Mouse (Mus musculus): ENCODE results near the gene Cd209b.

DNA sequence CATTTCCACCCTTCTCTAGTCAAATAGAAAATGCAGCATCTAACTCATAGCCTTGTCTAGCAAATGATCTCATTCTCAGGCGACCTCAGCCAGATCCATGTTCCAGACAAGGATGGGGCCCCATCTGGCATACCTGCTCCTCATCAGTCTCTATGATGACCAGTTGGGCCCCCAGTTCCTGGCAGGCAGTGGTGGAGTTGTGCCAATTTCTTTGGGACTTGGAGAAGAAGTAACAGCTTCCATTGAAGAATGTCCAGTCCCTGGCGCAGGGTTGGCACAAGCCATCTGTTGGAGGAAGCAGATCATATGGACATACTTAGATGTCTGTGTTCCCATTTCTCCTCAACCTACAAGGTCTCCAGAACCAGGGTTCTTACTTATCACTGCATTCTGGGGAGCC is 50.5 kb downstream of the Cd209b start:
- TF ChIP-seq CHD2 (IDR thresholded peaks at IDR 0.05; ENCODE audit: low read depth, low read length), result no peak
- no peak for TF ChIP-seq ZC3H11A (IDR thresholded peaks at IDR 0.05; ENCODE audit: borderline replicate concordance, low read depth, low read length)
- TF ChIP-seq HCFC1 (IDR thresholded peaks at IDR 0.05; ENCODE audit: borderline replicate concordance, insufficient read depth, low read length), result no peak
- no peak for TF ChIP-seq ZNF384 (IDR thresholded peaks at IDR 0.05; ENCODE audit: low read depth, low read length)
- TF ChIP-seq MAFK (IDR thresholded peaks at IDR 0.05; ENCODE audit: insufficient read depth, low read depth, low read length), result no peak

All from ES-E14 (cell line).